Mouse (Mus musculus) midbrain, embryonic 11.5 days (tissue): ENCODE measurements around the gene Nabp2. TPM values are rescaled to one million over a fixed set of nuclear protein-coding genes. Genes with fewer than 3 reads are reported as not detected.
A peak's percentile ranks its signal among the peaks of the same experiment; 100 is the strongest.

Experiments used
- ATAC-seq: fragments of 200-750 bp; cut with Nextera tagmentation; 2 replicates; pipeline ENCODE4 v1.8.0; 2017; ENCODE audit warnings: moderate TSS enrichment, moderate library complexity; ENCODE audit not compliant: low FRiP score
- DNase-seq: peaks from one replicate; pipeline ENCODE4 v3.0.0; 2015; ENCODE audit warnings: low spot score; ENCODE audit errors: missing footprints
- H3K27ac ChIP-seq: fragments of 300-500 bp; sonication (generic); 2 replicates; pipeline ENCODE4 v1.5.1; 2014; ENCODE audit warnings: low read depth, low read length
- H3K27me3 ChIP-seq: fragments of 300-500 bp; sonication (generic); 2 replicates; pipeline ENCODE4 v1.6.1; 2014; ENCODE audit warnings: mild to moderate bottlenecking, low read length, moderate library complexity, mixed read lengths; ENCODE audit not compliant: control insufficient read depth, insufficient read depth
- H3K36me3 ChIP-seq: fragments of 300-500 bp; sonication (generic); 2 replicates; pipeline ENCODE4 v1.6.1; 2014; ENCODE audit warnings: mild to moderate bottlenecking, low read length, moderate library complexity, mixed read lengths; ENCODE audit not compliant: control insufficient read depth, insufficient read depth
- H3K4me1 ChIP-seq: fragments of 300-500 bp; sonication (generic); 2 replicates; pipeline ENCODE4 v1.6.1; 2014; ENCODE audit warnings: low read length; ENCODE audit not compliant: control insufficient read depth, insufficient read depth
- H3K4me2 ChIP-seq: fragments of 300-500 bp; sonication (generic); 2 replicates; pipeline ENCODE4 v1.6.1; 2014; ENCODE audit warnings: mild to moderate bottlenecking, moderate library complexity
- H3K4me3 ChIP-seq: fragments of 300-500 bp; sonication (generic); 2 replicates; pipeline ENCODE4 v1.5.1; 2014; ENCODE audit warnings: low read depth, low read length
- H3K9ac ChIP-seq: fragments of 300-500 bp; sonication (generic); 2 replicates; pipeline ENCODE4 v1.6.1; 2014; ENCODE audit warnings: low read length
- H3K9me3 ChIP-seq: fragments of 300-500 bp; sonication (generic); 2 replicates; pipeline ENCODE4 v1.6.1; 2016; ENCODE audit warnings: low read length; ENCODE audit not compliant: control insufficient read depth
- WGBS: fragments of 180-500 bp; shearing (Covaris S2); extraction: QIAGEN DNeasy Blood & Tissue Kit; methylation state at CpG from one replicate; pipeline ENCODE4 v1.1.7; 2014; 5-methylcytosine and 5-hydroxymethylcytosine counted together
- polyA plus RNA-seq: library from polyadenylated mRNA; unstranded; fragments of >200 nt; fragmentation: Nextera tagmentation; extraction: Ambion mirVana; gene quantifications from 2 replicates; pipeline ENCODE4 v1.2.1, GENCODE M21; 2014

Gene Nabp2
- polyA plus RNA-seq, 1 experiment from 2014 or later: 154 TPM

GRCm38 (mm10) chr10:128385902-128386301, 25.4 kb downstream of the Nabp2 start:
- Histone ChIP-seq H3K27me3 (no peaks in the 10 kb centered on the region), H3K4me1 (no peaks in the 10 kb centered on the region), H3K4me3 (no peak overlapping the region), H3K4me2 (no peak overlapping the region), H3K9me3 (no peaks in the 10 kb centered on the region), H3K27ac (no peak overlapping the region), H3K9ac (no peak overlapping the region), H3K36me3 (peaks cover 64% of the 10 kb centered on the region)
- no peak for DNase-seq
- WGBS: 89% methylated on average over 7 of the region's 7 CpGs
- ATAC-seq: no peak

DNA sequence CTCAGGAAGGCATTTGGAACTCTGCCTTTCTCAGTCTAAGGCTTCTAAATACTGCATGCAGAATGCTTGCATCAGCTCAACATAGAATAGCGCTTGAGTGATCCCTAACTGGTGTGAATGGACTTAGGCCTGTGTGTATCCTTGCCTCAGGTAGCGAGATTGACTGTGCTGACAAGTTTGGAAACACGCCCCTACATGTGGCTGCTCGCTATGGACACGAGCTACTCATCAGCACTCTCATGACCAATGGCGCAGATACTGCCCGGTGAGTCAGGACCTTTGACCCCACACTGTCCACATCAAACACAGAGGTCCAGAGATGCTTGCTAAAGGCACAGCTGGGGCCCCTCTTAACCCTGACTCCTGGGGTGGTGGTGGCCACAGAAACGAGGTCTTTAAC, 28.8 kb downstream of the Nabp2 start:
- Histone ChIP-seq H3K9ac (no peak overlapping the region), H3K4me1 (peaks cover 10% of the 10 kb centered on the region), H3K27ac (no peak overlapping the region), H3K36me3 (peaks cover 47% of the 10 kb centered on the region), H3K9me3 (no peaks in the 10 kb centered on the region), H3K4me2 (no peak overlapping the region), H3K4me3 (no peak overlapping the region), H3K27me3 (no peaks in the 10 kb centered on the region)
- no peak for ATAC-seq
- WGBS: 88% methylated on average over 8 of the region's 8 CpGs
- no peak for DNase-seq

- H3K36me3 ChIP-seq: peaks cover 33% of the 10 kb centered on the region
- WGBS: 83% methylated on average over 5 of the region's 5 CpGs
Measured at GRCm38 (mm10) chr10:128380565-128380964, 30.7 kb downstream of the Nabp2 start.

DNA sequence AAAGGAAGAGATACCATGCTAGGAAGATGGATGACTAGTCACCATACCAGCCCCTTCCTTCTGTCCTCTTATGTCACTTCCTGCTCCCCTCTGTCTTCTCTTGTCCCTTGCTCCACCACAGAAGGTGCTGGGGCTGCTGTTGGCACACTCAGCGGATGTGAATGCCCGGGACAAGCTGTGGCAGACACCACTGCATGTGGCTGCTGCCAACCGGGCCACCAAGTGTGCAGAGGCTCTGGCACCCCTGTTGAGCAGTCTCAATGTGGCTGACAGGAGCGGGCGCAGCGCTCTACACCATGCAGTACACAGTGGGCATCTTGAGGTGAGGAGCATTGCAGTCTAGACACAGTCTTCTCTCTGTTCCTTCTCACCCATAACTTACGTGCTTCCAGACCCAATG, 32.0 kb downstream of the Nabp2 start:
- no peaks in the 10 kb centered on the region for H3K27me3 ChIP-seq
- H3K27ac ChIP-seq: no peak overlapping the region
- H3K36me3 ChIP-seq: peaks cover 33% of the 10 kb centered on the region
- DNase-seq (no peak), ATAC-seq (no peak)
- H3K4me3 ChIP-seq: no peak overlapping the region
- no peaks in the 10 kb centered on the region for H3K9me3 ChIP-seq
- WGBS: 96% methylated on average over 7 of the region's 7 CpGs
- H3K4me2 ChIP-seq: no peak overlapping the region
- H3K4me1 ChIP-seq: peaks cover 13% of the 10 kb centered on the region
- H3K9ac ChIP-seq: no peak overlapping the region

More at GRCm38 (mm10) chr10:128380565-128380964, 30.7 kb downstream of the Nabp2 start:
- no peak for DNase-seq
- Histone ChIP-seq H3K9me3 (no peaks in the 10 kb centered on the region), H3K9ac (no peak overlapping the region), H3K4me2 (no peak overlapping the region), H3K27ac (no peak overlapping the region), H3K27me3 (no peaks in the 10 kb centered on the region), H3K4me1 (peaks cover 13% of the 10 kb centered on the region), H3K4me3 (no peak overlapping the region)
- ATAC-seq: no peak

DNA sequence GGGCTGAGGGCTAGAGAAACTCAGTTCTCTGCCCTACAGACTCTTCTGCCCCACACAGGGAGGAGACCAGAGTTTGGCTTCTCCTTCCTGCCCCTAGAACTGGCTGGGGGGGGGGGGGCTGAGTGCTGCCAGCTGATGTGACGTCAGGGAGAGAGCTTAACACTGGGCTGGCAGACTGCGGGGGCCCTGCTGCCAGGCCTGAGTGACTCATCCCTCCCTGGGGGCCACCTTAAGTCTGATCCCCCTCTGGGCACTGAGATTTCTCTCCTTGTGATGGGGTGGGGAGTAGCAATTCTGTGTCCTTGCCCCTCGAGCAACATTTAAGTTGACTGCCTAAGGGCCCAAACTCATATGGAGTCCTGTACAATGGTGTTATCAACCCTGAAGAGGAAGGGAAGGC, 32.8 kb downstream of the Nabp2 start:
- H3K9me3 ChIP-seq: no peaks in the 10 kb centered on the region
- peak overlapping the region; percentile 99; the same call in 1 of the 2 replicates for H3K4me3 ChIP-seq
- H3K27me3 ChIP-seq: no peaks in the 10 kb centered on the region
- H3K9ac ChIP-seq: peak overlapping the region; percentile 98
- peaks cover 26% of the 10 kb centered on the region for H3K36me3 ChIP-seq
- H3K4me2 ChIP-seq: peak overlapping the region; percentile 72
- 74% methylated on average over 3 of the region's 3 CpGs for WGBS
- H3K4me1 ChIP-seq: peaks cover 13% of the 10 kb centered on the region
- H3K27ac ChIP-seq: no peak overlapping the region
- DNase-seq: no peak
- ATAC-seq: no peak

- 55% methylated on average over 14 of the region's 14 CpGs for WGBS
- no peak for DNase-seq
- peak overlapping the region; percentile 98 for H3K9ac ChIP-seq
- peak overlapping the region; percentile 89; the same call in 1 of the 2 replicates for H3K27ac ChIP-seq
- H3K27me3 ChIP-seq: no peaks in the 10 kb centered on the region
- no peak for ATAC-seq
- H3K4me1 ChIP-seq: peaks cover 13% of the 10 kb centered on the region
- H3K4me2 ChIP-seq: peak overlapping the region; percentile 72
- H3K4me3 ChIP-seq: peak overlapping the region; percentile 99
- no peaks in the 10 kb centered on the region for H3K9me3 ChIP-seq
- peaks cover 22% of the 10 kb centered on the region; the same call in 1 of the 2 replicates for H3K36me3 ChIP-seq
Measured at GRCm38 (mm10) chr10:128377940-128378448, 33.3 kb downstream of the Nabp2 start.

DNA sequence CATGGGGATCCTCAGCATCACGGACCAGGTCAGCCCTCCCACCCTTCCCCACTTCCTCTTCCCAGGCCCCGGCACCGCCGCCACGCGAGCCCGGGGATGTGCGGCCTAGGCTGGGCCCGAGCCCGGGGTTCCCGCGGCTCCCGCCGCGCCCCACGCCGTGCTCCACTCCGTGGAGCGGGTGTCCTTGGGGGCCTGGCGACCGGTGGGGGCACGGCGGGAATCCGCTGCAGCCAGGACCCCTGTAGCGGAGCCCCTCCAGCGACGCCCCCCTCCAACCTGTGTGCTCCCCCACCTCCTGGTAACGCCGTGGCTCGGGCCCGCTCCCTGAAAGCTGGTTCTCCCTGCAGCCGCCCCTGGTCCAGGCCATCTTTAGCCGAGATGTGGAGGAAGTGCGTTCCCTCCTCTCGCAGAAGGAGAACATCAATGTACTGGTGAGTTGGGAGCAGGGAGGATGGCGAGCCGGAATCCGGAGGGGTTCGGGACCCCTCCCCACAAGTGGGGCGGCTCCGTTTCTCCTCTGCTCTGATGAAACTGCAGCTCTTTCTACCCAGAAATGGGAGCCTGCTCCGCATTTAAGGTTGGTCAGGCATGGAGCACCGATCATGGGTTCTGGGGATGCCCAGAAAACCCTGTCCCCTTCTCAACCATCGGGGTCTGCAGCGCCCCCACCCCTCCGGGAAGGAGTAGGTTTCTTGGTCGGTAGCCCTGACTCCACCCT, 33.9 kb downstream of the Nabp2 start:
- peak overlapping the region; percentile 99 for H3K4me3 ChIP-seq
- H3K9ac ChIP-seq: peak overlapping the region; percentile 98
- peaks cover 15% of the 10 kb centered on the region; the same call in 1 of the 2 replicates for H3K36me3 ChIP-seq
- ATAC-seq (peak; percentile 81), DNase-seq (peak; percentile 97)
- peaks cover 13% of the 10 kb centered on the region for H3K4me1 ChIP-seq
- H3K27ac ChIP-seq: peak overlapping the region; percentile 89
- H3K27me3 ChIP-seq: no peaks in the 10 kb centered on the region
- peak overlapping the region; percentile 72 for H3K4me2 ChIP-seq
- H3K9me3 ChIP-seq: no peaks in the 10 kb centered on the region
- under 1% methylated on average over 43 of the region's 47 CpGs for WGBS

DNA sequence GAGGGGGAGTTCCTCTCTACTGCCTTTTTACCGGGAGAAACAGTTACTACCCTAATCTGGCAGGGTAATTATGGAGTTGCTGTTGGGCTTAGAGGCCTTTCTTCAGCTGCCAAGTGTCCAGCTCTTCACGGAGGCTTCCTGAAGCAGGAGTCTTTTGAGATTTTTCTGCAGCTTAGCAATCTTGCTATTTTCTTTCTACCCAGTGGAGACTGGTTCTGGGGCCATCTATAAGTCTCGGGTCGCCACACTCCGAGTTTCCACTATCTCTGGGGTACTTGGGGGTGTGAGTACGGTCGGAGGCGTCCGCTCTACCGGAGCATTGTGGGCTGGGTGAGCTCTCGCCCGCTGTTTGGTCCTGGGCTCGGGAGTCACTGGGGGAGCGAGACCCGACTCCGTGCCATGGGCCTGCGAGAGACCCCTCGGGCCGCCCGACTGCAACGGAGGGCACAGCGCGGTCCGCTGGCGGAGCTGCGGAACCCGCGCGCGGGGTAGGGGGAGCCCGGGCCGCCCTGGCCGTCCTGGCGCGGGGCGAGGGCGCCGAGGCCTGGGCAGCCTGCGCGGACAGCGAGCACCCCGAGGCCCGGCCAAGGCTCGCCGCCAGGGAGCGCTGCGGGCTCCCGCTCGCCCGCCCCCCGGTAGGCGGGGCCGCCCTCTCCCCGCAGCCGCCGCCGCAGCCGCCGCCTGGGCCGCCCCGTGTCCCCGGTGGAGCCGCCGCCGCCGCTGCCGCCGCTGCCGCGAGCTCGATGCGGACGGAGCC, 34.7 kb downstream of the Nabp2 start, which contains the start of gene Ankrd52:
Ankrd52 (plus strand) TSS at position 661 of the 757 bp plus-strand sequence.
- peaks cover 9% of the 10 kb centered on the region; the same call in 1 of the 2 replicates for H3K36me3 ChIP-seq
- peak within 1 kb of the TSS; percentile 72 for H3K4me2 ChIP-seq
- H3K9me3 ChIP-seq: no peaks in the 10 kb centered on the region
- peak within 1 kb of the TSS; percentile 99 for H3K4me3 ChIP-seq
- H3K4me1 ChIP-seq: peaks cover 13% of the 10 kb centered on the region
- H3K27ac ChIP-seq: peak within 1 kb of the TSS; percentile 89
- H3K9ac ChIP-seq: peak within 1 kb of the TSS; percentile 98
- peak; percentile 93 for ATAC-seq
- peak; percentile 98 for DNase-seq
- under 1% methylated on average over 52 of the region's 73 CpGs for WGBS
- no peaks in the 10 kb centered on the region for H3K27me3 ChIP-seq

DNA sequence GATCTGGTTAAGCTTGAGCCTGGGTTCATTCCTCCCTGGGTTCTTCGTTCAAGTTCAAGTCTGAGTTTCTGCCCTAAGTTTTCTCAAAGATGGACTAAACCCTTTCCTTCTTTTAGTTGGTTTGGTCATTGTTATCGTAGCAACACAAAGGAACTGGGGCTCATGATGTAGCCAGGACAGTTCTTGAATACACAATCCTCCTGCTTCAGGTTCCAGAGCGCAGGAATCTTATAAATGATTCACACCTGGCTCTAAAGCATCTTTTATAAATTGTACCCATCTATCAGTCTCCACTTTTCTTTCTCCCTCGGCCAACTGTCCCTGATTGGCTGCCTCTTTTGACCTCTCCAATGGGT, 35.2 kb downstream of the Nabp2 start:
- Histone ChIP-seq H3K4me3 (peak overlapping the region; percentile 99), H3K36me3 (0 out of 2 replicates have a peak, but pooled peaks cover 6% of the 10 kb centered on the region), H3K27me3 (no peaks in the 10 kb centered on the region), H3K9me3 (no peaks in the 10 kb centered on the region), H3K4me2 (peak overlapping the region; percentile 72), H3K9ac (peak overlapping the region; percentile 98), H3K4me1 (peaks cover 13% of the 10 kb centered on the region), H3K27ac (peak overlapping the region; percentile 89)
- ATAC-seq (no peak), DNase-seq (peak; percentile 91)
- 43% methylated on average over 4 of the region's 4 CpGs for WGBS
